Mouse (Mus musculus) limb, embryonic 15.5 days (tissue): ENCODE results near the gene Pced1b. TPM values are rescaled to one million over a fixed set of nuclear protein-coding genes. Genes with fewer than 3 reads are reported as not detected.

Source experiments
- ATAC-seq: fragments of 200-750 bp; cut with Nextera tagmentation; 2 replicates; pipeline ENCODE4 v1.8.0; 2017; ENCODE audit warnings: low read depth, moderate TSS enrichment; ENCODE audit not compliant: insufficient number of reproducible peaks, low FRiP score, low TSS enrichment
- H3K27ac ChIP-seq: fragments of 300-500 bp; sonication (generic); 2 replicates; pipeline ENCODE4 v1.5.1; 2015; ENCODE audit warnings: moderate library complexity, mild to moderate bottlenecking, inconsistent platforms
- H3K27me3 ChIP-seq: fragments of 300-500 bp; sonication (generic); 2 replicates; pipeline ENCODE4 v1.6.1; 2015; ENCODE audit warnings: inconsistent platforms
- H3K36me3 ChIP-seq: fragments of 300-500 bp; sonication (generic); 2 replicates; pipeline ENCODE4 v1.6.1; 2015; ENCODE audit warnings: inconsistent platforms
- H3K4me1 ChIP-seq: fragments of 300-500 bp; sonication (generic); 2 replicates; pipeline ENCODE4 v1.6.1; 2015; ENCODE audit warnings: inconsistent platforms
- H3K4me2 ChIP-seq: fragments of 300-500 bp; sonication (generic); 2 replicates; pipeline ENCODE4 v1.6.1; 2015; ENCODE audit warnings: mild to moderate bottlenecking, inconsistent platforms
- H3K4me3 ChIP-seq: fragments of 300-500 bp; sonication (generic); 2 replicates; pipeline ENCODE4 v1.5.1; 2015; ENCODE audit warnings: mild to moderate bottlenecking, inconsistent platforms
- H3K9ac ChIP-seq: fragments of 300-500 bp; sonication (generic); 2 replicates; pipeline ENCODE4 v1.6.1; 2015; ENCODE audit warnings: inconsistent platforms
- H3K9me3 ChIP-seq: fragments of 300-500 bp; sonication (generic); 2 replicates; pipeline ENCODE4 v1.6.1; 2016; ENCODE audit warnings: inconsistent platforms
- WGBS: fragments of 180-500 bp; shearing (Covaris S2); methylation state at CpG from one replicate; pipeline ENCODE4 v1.1.7; 2015; 5-methylcytosine and 5-hydroxymethylcytosine counted together
- polyA plus RNA-seq: library from polyadenylated mRNA; unstranded; fragments of >200 nt; fragmentation: Nextera tagmentation; extraction: Ambion mirVana; gene quantifications from 2 replicates; pipeline ENCODE4 v1.2.1, GENCODE M21; 2015

Pced1b gene
- polyA plus RNA-seq, 1 experiment from 2014 or later, result 3.6 TPM

DNA sequence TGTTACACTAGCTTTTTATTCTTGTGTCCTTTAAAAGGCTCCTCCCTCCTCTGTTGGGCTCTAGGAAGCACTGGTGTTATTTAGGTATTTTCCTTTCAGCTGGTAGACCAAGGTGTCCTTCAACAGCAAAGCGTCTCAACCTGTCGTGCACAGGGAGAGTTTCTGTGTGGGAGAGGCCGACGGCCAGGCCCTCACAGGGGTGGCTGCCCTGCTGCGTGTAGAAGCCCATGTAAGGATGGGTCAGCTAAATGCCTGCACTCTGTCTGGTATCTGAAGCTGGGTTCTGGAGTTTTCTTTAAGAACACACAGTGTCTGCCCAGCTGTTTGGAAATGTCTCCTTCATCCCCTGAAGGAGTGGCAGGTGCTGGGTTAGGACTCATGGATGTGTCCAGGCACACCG, 43.4 kb downstream of the Pced1b start:
- H3K4me1 ChIP-seq, result peaks cover 8% of the 10 kb centered on the region; the same call in 1 of the 2 replicates
- no peak overlapping the region for H3K4me2 ChIP-seq
- H3K4me3 ChIP-seq, result no peak overlapping the region
- no peak for ATAC-seq
- no peaks in the 10 kb centered on the region for H3K36me3 ChIP-seq
- H3K27me3 ChIP-seq, result no peaks in the 10 kb centered on the region
- no peaks in the 10 kb centered on the region for H3K9me3 ChIP-seq
- H3K27ac ChIP-seq, result no peak overlapping the region
- no peak overlapping the region for H3K9ac ChIP-seq
- WGBS, result 90% methylated on average over 6 of the region's 6 CpGs

GRCm38 (mm10) chr15:97291291-97292050, 44.6 kb downstream of the Pced1b start:
- ATAC-seq, result no peak
- H3K9me3 ChIP-seq, result no peaks in the 10 kb centered on the region
- H3K27ac ChIP-seq, result peak overlapping the region; percentile 43; the same call in 1 of the 2 replicates
- no peaks in the 10 kb centered on the region for H3K36me3 ChIP-seq
- no peaks in the 10 kb centered on the region for H3K27me3 ChIP-seq
- no peak overlapping the region for H3K4me3 ChIP-seq
- peaks cover 8% of the 10 kb centered on the region; the same call in 1 of the 2 replicates for H3K4me1 ChIP-seq
- H3K4me2 ChIP-seq, result 0 out of 2 replicates have a peak overlapping the region, but pooled peaks have one; percentile 7
- H3K9ac ChIP-seq, result no peak overlapping the region
- WGBS, result 59% methylated on average over 21 of the region's 21 CpGs

GRCm38 (mm10) chr15:97307935-97308334, 61.0 kb downstream of the Pced1b start:
- ATAC-seq, result no peak
- Histone ChIP-seq H3K4me2 (no peak overlapping the region), H3K27ac (no peak overlapping the region), H3K4me3 (no peak overlapping the region), H3K9ac (no peak overlapping the region), H3K4me1 (no peaks in the 10 kb centered on the region), H3K27me3 (no peaks in the 10 kb centered on the region), H3K36me3 (no peaks in the 10 kb centered on the region), H3K9me3 (no peaks in the 10 kb centered on the region)
- 79% methylated on average over 9 of the region's 9 CpGs for WGBS

- no peaks in the 10 kb centered on the region for H3K36me3 ChIP-seq
- H3K4me3 ChIP-seq, result no peak overlapping the region
- no peaks in the 10 kb centered on the region for H3K9me3 ChIP-seq
- no peaks in the 10 kb centered on the region for H3K27me3 ChIP-seq
- no peak overlapping the region for H3K4me2 ChIP-seq
- H3K4me1 ChIP-seq, result no peaks in the 10 kb centered on the region
- WGBS, result 92% methylated on average over 2 of the region's 2 CpGs
- H3K9ac ChIP-seq, result no peak overlapping the region
- no peak overlapping the region for H3K27ac ChIP-seq
- no peak for ATAC-seq
Measured at GRCm38 (mm10) chr15:97309533-97309932, 62.6 kb downstream of the Pced1b start.

DNA sequence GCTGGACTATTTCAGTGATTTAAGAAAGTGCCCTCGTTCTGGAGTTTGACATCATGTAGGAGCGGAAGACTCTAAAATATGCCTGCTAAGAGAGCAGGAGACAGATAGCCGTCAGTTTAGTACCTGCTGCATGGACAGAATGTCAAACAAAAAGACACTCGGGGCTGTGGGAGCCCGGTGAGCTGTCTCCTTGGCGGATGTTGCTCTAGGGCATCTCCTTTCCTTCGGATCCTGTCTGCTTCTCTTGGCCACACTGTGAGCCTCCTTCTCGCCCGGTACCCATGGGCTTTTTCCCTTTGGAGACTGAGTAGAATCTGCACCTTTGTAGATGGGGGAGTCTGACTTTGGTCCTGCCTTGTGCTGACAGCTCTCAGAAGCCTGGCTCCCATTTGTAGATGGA, 63.3 kb downstream of the Pced1b start:
- Histone ChIP-seq H3K9ac (no peak overlapping the region), H3K9me3 (no peaks in the 10 kb centered on the region), H3K4me1 (no peaks in the 10 kb centered on the region), H3K4me2 (no peak overlapping the region), H3K36me3 (no peaks in the 10 kb centered on the region), H3K27ac (no peak overlapping the region), H3K4me3 (no peak overlapping the region), H3K27me3 (no peaks in the 10 kb centered on the region)
- 75% methylated on average over 9 of the region's 9 CpGs for WGBS
- ATAC-seq, result no peak

GRCm38 (mm10) chr15:97311211-97311610, 64.3 kb downstream of the Pced1b start:
- H3K4me2 ChIP-seq, result no peak overlapping the region
- no peak overlapping the region for H3K9ac ChIP-seq
- no peaks in the 10 kb centered on the region for H3K9me3 ChIP-seq
- ATAC-seq, result no peak
- WGBS, result 75% methylated on average over 7 of the region's 7 CpGs
- H3K4me3 ChIP-seq, result no peak overlapping the region
- H3K4me1 ChIP-seq, result no peaks in the 10 kb centered on the region
- H3K36me3 ChIP-seq, result no peaks in the 10 kb centered on the region
- no peaks in the 10 kb centered on the region for H3K27me3 ChIP-seq
- no peak overlapping the region for H3K27ac ChIP-seq

DNA sequence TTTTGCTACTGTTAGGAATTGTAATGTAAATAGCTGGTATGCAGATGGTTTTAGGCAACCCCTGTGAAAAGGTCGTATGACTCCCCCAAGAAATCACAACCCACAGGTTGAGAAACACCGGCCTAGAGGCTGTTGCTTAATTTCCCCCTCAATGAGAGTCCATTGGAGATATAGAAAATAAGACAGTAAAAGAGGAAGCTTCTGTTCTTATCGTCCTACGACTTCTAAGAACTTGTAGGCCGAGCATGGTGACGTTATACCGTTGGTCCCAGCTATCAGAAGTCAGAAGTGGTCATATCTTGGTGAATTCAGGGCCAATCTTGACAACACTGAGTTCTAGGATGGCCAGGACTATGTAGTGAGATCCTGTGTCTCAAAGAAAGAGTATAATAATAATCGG, 65.0 kb downstream of the Pced1b start:
- WGBS, result 90% methylated on average over 8 of the region's 8 CpGs
- H3K27ac ChIP-seq, result no peak overlapping the region
- ATAC-seq, result no peak
- no peaks in the 10 kb centered on the region for H3K9me3 ChIP-seq
- H3K27me3 ChIP-seq, result no peaks in the 10 kb centered on the region
- H3K9ac ChIP-seq, result no peak overlapping the region
- H3K4me2 ChIP-seq, result no peak overlapping the region
- no peak overlapping the region for H3K4me3 ChIP-seq
- no peaks in the 10 kb centered on the region for H3K36me3 ChIP-seq
- H3K4me1 ChIP-seq, result 0 out of 2 replicates have a peak, but pooled peaks cover 4% of the 10 kb centered on the region

GRCm38 (mm10) chr15:97314720-97315421, 68.0 kb downstream of the Pced1b start:
- 80% methylated on average over 14 of the region's 14 CpGs for WGBS

GRCm38 (mm10) chr15:97315422-97315757, 68.5 kb downstream of the Pced1b start:
- Histone ChIP-seq H3K9ac (no peak overlapping the region), H3K9me3 (no peaks in the 10 kb centered on the region), H3K27ac (no peak overlapping the region), H3K4me1 (0 out of 2 replicates have a peak, but pooled peaks cover 4% of the 10 kb centered on the region), H3K4me2 (no peak overlapping the region), H3K27me3 (no peaks in the 10 kb centered on the region), H3K36me3 (no peaks in the 10 kb centered on the region), H3K4me3 (no peak overlapping the region)
- ATAC-seq, result no peak
- 82% methylated on average over 9 of the region's 9 CpGs for WGBS

More at GRCm38 (mm10) chr15:97314720-97315421, 68.0 kb downstream of the Pced1b start:
- no peak for ATAC-seq
- no peak overlapping the region for H3K4me2 ChIP-seq
- no peaks in the 10 kb centered on the region for H3K9me3 ChIP-seq
- H3K9ac ChIP-seq, result no peak overlapping the region
- H3K36me3 ChIP-seq, result no peaks in the 10 kb centered on the region
- 0 out of 2 replicates have a peak, but pooled peaks cover 4% of the 10 kb centered on the region for H3K4me1 ChIP-seq
- H3K4me3 ChIP-seq, result no peak overlapping the region
- no peak overlapping the region for H3K27ac ChIP-seq
- no peaks in the 10 kb centered on the region for H3K27me3 ChIP-seq

- no peaks in the 10 kb centered on the region for H3K27me3 ChIP-seq
- 86% methylated on average over 21 of the region's 21 CpGs for WGBS
- H3K4me1 ChIP-seq, result 0 out of 2 replicates have a peak, but pooled peaks cover 4% of the 10 kb centered on the region
- no peak overlapping the region for H3K9ac ChIP-seq
- H3K36me3 ChIP-seq, result no peaks in the 10 kb centered on the region
- H3K4me3 ChIP-seq, result no peak overlapping the region
- no peaks in the 10 kb centered on the region for H3K9me3 ChIP-seq
- H3K27ac ChIP-seq, result no peak overlapping the region
- no peak overlapping the region for H3K4me2 ChIP-seq
- no peak for ATAC-seq
Measured at GRCm38 (mm10) chr15:97318365-97319001, 71.6 kb downstream of the Pced1b start.

DNA sequence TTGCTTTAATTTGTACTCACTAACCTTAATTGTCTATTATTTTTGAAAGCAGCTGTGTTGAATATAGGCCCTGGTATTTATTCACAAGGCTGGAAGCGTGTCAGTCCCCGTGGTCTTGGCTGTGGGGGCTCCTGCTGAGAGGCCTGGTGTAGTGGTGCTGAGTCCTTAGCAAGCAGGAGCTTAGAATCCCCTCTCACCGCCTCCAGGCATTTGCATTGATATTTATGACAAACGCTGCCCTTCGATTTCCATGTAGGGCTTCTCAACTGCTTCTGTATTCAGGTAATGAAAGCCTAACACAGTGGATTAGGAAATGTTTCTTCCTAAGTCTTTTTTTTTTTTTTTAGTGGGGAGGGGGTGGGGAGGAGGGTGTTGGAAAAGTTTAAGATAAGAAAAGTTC, 75.9 kb downstream of the Pced1b start:
- WGBS, result 56% methylated on average over 5 of the region's 5 CpGs
- H3K9ac ChIP-seq, result no peak overlapping the region
- no peaks in the 10 kb centered on the region for H3K36me3 ChIP-seq
- no peak for ATAC-seq
- no peaks in the 10 kb centered on the region for H3K4me1 ChIP-seq
- no peak overlapping the region for H3K27ac ChIP-seq
- no peaks in the 10 kb centered on the region for H3K27me3 ChIP-seq
- no peak overlapping the region for H3K4me2 ChIP-seq
- H3K9me3 ChIP-seq, result no peaks in the 10 kb centered on the region
- H3K4me3 ChIP-seq, result no peak overlapping the region

DNA sequence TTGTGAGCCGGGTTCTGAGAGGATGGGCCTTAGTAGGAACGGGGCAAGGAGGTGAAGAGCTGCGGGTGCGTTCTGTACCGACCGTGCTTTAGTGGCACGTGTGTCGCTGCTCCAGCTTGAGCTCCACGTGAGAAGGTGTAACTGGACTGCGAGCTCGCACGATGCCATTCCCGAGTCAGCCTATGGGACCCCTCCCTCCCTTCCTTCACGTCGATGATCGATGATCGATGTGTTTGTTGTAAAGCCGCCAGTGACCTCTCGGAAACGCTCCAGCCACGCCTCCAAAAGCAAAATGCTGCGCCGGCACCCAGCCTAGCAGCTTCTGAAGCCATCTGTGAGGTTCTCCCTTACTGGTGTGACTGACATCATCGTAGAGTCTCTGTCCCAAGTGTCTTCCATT, 76.6 kb downstream of the Pced1b start:
- Histone ChIP-seq H3K36me3 (no peaks in the 10 kb centered on the region), H3K27me3 (no peaks in the 10 kb centered on the region), H3K4me1 (no peaks in the 10 kb centered on the region), H3K27ac (no peak overlapping the region), H3K4me2 (no peak overlapping the region), H3K9me3 (no peaks in the 10 kb centered on the region), H3K4me3 (no peak overlapping the region), H3K9ac (no peak overlapping the region)
- ATAC-seq, result no peak
- 74% methylated on average over 24 of the region's 24 CpGs for WGBS
